Mouse (Mus musculus): ENCODE measurements around the gene Plagl1. TPM values are rescaled to one million over a fixed set of nuclear protein-coding genes. Genes with fewer than 3 reads are reported as not detected.

Gene Plagl1
- total and polyA plus RNA-seq, 3 experiments: 0.48 to 1.7 (median 0.87) TPM

DNA sequence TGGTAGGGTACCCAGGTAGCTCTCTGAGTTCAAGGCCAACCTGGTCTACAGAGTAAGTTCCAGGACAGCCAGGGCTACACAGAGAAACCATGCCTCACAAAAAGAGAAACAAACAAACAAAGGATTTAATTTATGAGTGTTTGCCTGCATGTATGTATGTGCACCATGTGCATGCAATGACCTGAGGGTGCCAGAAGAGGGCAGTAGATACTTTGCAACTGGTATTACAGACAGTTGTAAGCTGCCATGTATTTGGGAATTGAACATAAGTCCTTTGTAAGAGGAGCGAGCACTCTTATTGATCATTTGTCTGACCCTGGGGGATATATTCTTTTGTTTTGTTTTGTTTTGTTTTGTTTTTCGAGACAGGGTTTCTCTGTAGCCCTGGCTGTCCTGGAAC, 10.7 kb downstream of the Plagl1 start:
- no peak for DNase-seq (ENCODE audit: extremely low read depth)

DNA sequence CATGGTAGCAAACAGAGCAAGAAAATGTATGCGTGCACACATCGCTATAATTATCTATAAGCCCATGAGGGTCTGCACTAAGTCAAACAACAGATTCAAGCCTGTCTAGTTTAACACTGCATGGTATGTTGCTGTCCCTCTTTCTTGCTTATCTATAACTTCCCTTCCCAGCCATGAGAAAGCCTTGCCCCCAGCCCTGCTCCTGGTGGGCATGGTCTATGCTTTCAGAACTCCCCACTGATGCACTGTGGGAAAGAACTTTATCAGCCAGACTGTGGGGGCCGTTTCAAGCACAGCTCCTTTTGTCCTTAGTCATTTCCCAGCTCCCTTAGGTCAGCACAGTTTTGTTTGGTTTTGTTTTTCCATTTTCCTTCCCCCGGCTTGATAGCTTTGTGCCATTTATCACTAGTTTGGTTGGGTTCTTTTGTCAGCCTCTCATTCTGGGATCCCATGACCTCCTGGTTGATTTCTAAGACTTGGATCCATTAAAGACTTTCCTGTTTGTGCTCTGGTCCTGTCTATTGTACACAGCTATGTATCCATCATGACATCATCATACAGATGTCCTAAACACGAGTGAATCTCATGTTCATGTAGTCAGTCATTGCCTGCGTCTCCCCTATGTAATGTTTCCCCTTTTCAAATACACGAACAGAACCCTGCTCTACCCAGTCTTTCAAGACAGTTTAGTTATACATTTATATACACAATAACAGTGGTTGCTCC, 16.7 kb downstream of the Plagl1 start:
- H3K4me1 ChIP-seq (ENCODE audit: control insufficient read depth in 1 of 2, insufficient read depth in 2 of 2): peaks cover 0 to 5% of the 10 kb centered on the region in 2 experiments; a peak in 1 of 4 replicates
- H3K4me3 ChIP-seq (replicated peaks in 1 of 3; ENCODE audit: low read depth in 2 of 3, low read length in 2 of 3, poor library complexity in 1 of 3): no peak overlapping the region
- dilution Hi-C loops (cut with MboI; ENCODE audit: extremely low pct_ligation_motif_present, extremely low pct_unique_long_range_greater_than_20kb, low sequenced_read_pairs) (no loop called here), in situ Hi-C loops (cut with MboI; ENCODE audit: low pct_ligation_motif_present, low pct_unique_long_range_greater_than_20kb, low sequenced_read_pairs) (no loop called here)
- H3K36me3 ChIP-seq (replicated peaks in 1 of 2; ENCODE audit: control insufficient read depth in 1 of 2, insufficient read depth in 1 of 2, low read length in 1 of 2): no peaks in the 10 kb centered on the region
- DNase-seq (ENCODE audit: extremely low read depth): no peak
- no peaks in the 10 kb centered on the region for H3K27me3 ChIP-seq (replicated peaks)
- TF ChIP-seq MEF2A (IDR thresholded peaks at IDR 0.05; ENCODE audit: borderline replicate concordance, low read depth, low read length) (no peak), ZNF384 (IDR thresholded peaks at IDR 0.05; ENCODE audit: low read depth, low read length) (no peak), CTCF (conservative IDR thresholded peaks at IDR 0.05 in 1 of 2, IDR thresholded peaks at IDR 0.05 in 1 of 2; ENCODE audit: low read depth in 2 of 2, low read length in 2 of 2) (no peak), SMC3 (IDR thresholded peaks at IDR 0.05; ENCODE audit: low read depth, low read length) (no peak), PAX5 (IDR thresholded peaks at IDR 0.05; ENCODE audit: low read length) (no peak), POLR2AphosphoS2 (IDR thresholded peaks at IDR 0.05; ENCODE audit: low read depth, low read length) (no peak), MAFK (IDR thresholded peaks at IDR 0.05; ENCODE audit: insufficient replicate concordance, low read length) (no peak), RCOR1 (conservative IDR thresholded peaks at IDR 0.05; ENCODE audit: low read depth, low read length) (no peak), TCF12 (IDR thresholded peaks at IDR 0.05; ENCODE audit: low read depth, low read length) (no peak), ETS1 (conservative IDR thresholded peaks at IDR 0.05; ENCODE audit: low read depth, low read length) (no peak), SIN3A (IDR thresholded peaks at IDR 0.05; ENCODE audit: low read length) (no peak), MAZ (IDR thresholded peaks at IDR 0.05; ENCODE audit: low read depth, low read length) (no peak)
- no peaks in the 10 kb centered on the region for H3K79me2 ChIP-seq (replicated peaks; ENCODE audit: control insufficient read depth, extremely low read depth, insufficient read depth, poor library complexity, severe bottlenecking)
- H3K9ac ChIP-seq (ENCODE audit: insufficient read depth, low read depth): no peak overlapping the region
- H3K4me2 ChIP-seq (ENCODE audit: insufficient read depth, low read depth, poor library complexity, severe bottlenecking): peak overlapping the region; percentile 35; the same call in 1 of the 2 replicates
- H3K27ac ChIP-seq (ENCODE audit: insufficient read depth, low read depth): no peak overlapping the region
- H3K9me3 ChIP-seq (replicated peaks; ENCODE audit: low read length): no peaks in the 10 kb centered on the region

More for the DNA sequence above, 10.7 kb downstream of the Plagl1 start:
- Histone ChIP-seq H3K9ac (ENCODE audit: insufficient read depth, low read depth) (no peak overlapping the region), H3K27ac (ENCODE audit: insufficient read depth, low read depth) (no peak overlapping the region), H3K4me1 (ENCODE audit: control insufficient read depth in 1 of 2, insufficient read depth in 2 of 2) (no peaks in the 10 kb centered on the region), H3K4me2 (ENCODE audit: insufficient read depth, low read depth, poor library complexity, severe bottlenecking) (no peak overlapping the region), H3K36me3 (replicated peaks in 1 of 2; ENCODE audit: control insufficient read depth in 1 of 2, insufficient read depth in 1 of 2, low read length in 1 of 2) (no peaks in the 10 kb centered on the region), H3K4me3 (replicated peaks in 1 of 3; ENCODE audit: low read depth in 2 of 3, low read length in 2 of 3, poor library complexity in 1 of 3) (no peak overlapping the region), H3K27me3 (replicated peaks) (no peaks in the 10 kb centered on the region), H3K79me2 (replicated peaks; ENCODE audit: control insufficient read depth, extremely low read depth, insufficient read depth, poor library complexity, severe bottlenecking) (no peaks in the 10 kb centered on the region), H3K9me3 (replicated peaks; ENCODE audit: low read length) (peaks cover 3% of the 10 kb centered on the region)
- dilution Hi-C loops (cut with MboI; ENCODE audit: extremely low pct_ligation_motif_present, extremely low pct_unique_long_range_greater_than_20kb, low sequenced_read_pairs): no loop called here
- no peak for TF ChIP-seq MYC (IDR thresholded peaks at IDR 0.05; ENCODE audit: low read depth, low read length)
- peak; percentile 13 to 16; a peak in 3 of 4 replicates for TF ChIP-seq CTCF (conservative IDR thresholded peaks at IDR 0.05 in 1 of 2, IDR thresholded peaks at IDR 0.05 in 1 of 2; ENCODE audit: low read depth in 2 of 2, low read length in 2 of 2)
- TF ChIP-seq CHD1 (IDR thresholded peaks at IDR 0.05; ENCODE audit: low read depth, low read length): no peak
- TF ChIP-seq CHD2 (IDR thresholded peaks at IDR 0.05; ENCODE audit: low read length): no peak
- in situ Hi-C loops (cut with MboI; ENCODE audit: low pct_ligation_motif_present, low pct_unique_long_range_greater_than_20kb, low sequenced_read_pairs): no loop called here

Data from CH12.LX (cell line).